Mouse (Mus musculus) limb, embryonic 14.5 days (tissue): Measurements from ENCODE around the gene Clec16a. TPM values are rescaled to one million over a fixed set of nuclear protein-coding genes. Genes with fewer than 3 reads are reported as not detected.
A peak's percentile ranks its signal among the peaks of the same experiment; 100 is the strongest.

ENCODE experiments used
- ATAC-seq: fragments of 200-750 bp; cut with Nextera tagmentation; 2 replicates; pipeline ENCODE4 v1.8.0; 2017; ENCODE audit warnings: low read depth, moderate number of reproducible peaks, moderate TSS enrichment; ENCODE audit not compliant: low FRiP score
- DNase-seq: peaks from one replicate; pipeline ENCODE4 v3.0.0-alpha.2; 2015; ENCODE audit warnings: low spot score
- H3K27ac ChIP-seq: fragments of 300-500 bp; sonication (generic); replicated peaks from 2 replicates; pipeline ENCODE4 v1.5.1; 2014; ENCODE audit warnings: low read depth, mild to moderate bottlenecking, low read length, moderate library complexity, mixed read lengths
- H3K27me3 ChIP-seq: fragments of 300-500 bp; sonication (generic); 2 replicates; pipeline ENCODE4 v1.6.1; 2014; ENCODE audit warnings: low read length, mixed read lengths; ENCODE audit not compliant: control insufficient read depth, insufficient read depth
- H3K36me3 ChIP-seq: fragments of 300-500 bp; sonication (generic); 2 replicates; pipeline ENCODE4 v1.6.1; 2014; ENCODE audit warnings: mild to moderate bottlenecking, low read length, moderate library complexity, mixed read lengths; ENCODE audit not compliant: control insufficient read depth, insufficient read depth
- H3K4me1 ChIP-seq: fragments of 300-500 bp; sonication (generic); 2 replicates; pipeline ENCODE4 v1.6.1; 2014; ENCODE audit warnings: antibody characterized with exemption, low read length, mixed read lengths; ENCODE audit not compliant: control insufficient read depth, insufficient read depth
- H3K4me2 ChIP-seq: fragments of 300-500 bp; sonication (generic); replicated peaks from 2 replicates; pipeline ENCODE4 v1.6.1; 2014; ENCODE audit warnings: low read depth, mild to moderate bottlenecking, low read length, moderate library complexity; ENCODE audit not compliant: severe bottlenecking
- H3K4me3 ChIP-seq: fragments of 300-500 bp; sonication (generic); replicated peaks from 2 replicates; pipeline ENCODE4 v1.5.1; 2014; ENCODE audit warnings: low read length
- H3K9ac ChIP-seq: fragments of 300-500 bp; sonication (generic); 2 replicates; pipeline ENCODE4 v1.6.1; 2014; ENCODE audit warnings: mild to moderate bottlenecking, low read depth, low read length, moderate library complexity; ENCODE audit not compliant: severe bottlenecking
- H3K9me3 ChIP-seq: fragments of 300-500 bp; sonication (generic); 2 replicates; pipeline ENCODE4 v1.6.1; 2016; ENCODE audit warnings: low read length; ENCODE audit not compliant: control insufficient read depth
- POLR2A ChIP-seq: fragments of 200-500 bp; IDR thresholded peaks from 2 replicates; pipeline ENCODE4 v1.8.0; 2012; ENCODE audit warnings: inconsistent platforms, mild to moderate bottlenecking, moderate library complexity, borderline replicate concordance; ENCODE audit not compliant: insufficient read depth, insufficient read length; ENCODE audit errors: extremely low read depth
- WGBS: fragments of 180-500 bp; shearing (Covaris S2); extraction: QIAGEN DNeasy Blood & Tissue Kit; methylation state at CpG from one replicate; pipeline ENCODE4 v1.1.7; 2014; 5-methylcytosine and 5-hydroxymethylcytosine counted together
- polyA plus RNA-seq, 2 experiments: library from polyadenylated mRNA; depleted of rRNA in 1 of 2; stranded (reverse) in 1 of 2; unstranded in 1 of 2; fragments of >200 nt; fragmentation: Nextera tagmentation in 1 of 2; extraction: Ambion mirVana in 1 of 2; gene quantifications; 2 replicates each; pipeline versions ENCODE4 v1.2.1 to v1.2.3; 2012 to 2014

Gene Clec16a
- polyA plus RNA-seq, 2 experiments: 12.5 to 29.9 TPM

DNA sequence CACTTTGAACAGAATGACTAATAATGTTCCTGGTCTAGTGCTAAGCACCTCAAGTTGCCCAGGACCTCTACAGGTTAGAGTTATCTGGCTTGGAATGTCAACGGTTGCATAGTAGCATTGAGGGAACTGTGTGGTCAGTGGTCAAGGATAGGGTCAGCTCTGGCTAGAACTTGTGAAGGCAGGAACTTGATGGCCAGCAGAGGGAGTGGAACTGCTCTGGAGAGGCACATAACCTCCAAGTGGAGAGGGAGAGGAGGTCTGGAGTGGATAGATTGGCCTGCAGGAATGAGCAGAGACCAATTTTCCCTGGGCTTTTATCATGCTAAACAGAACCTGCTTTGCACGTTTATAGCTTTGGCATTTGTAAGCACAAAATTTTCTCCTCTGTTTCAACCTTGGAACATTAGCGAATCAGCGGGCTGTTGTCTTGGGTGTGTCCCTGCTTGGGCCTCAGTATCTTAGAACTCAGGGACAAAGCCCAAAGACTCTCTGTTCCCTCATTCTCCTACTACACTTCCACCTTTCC is 83.0 kb downstream of the Clec16a start:
- no peaks in the 10 kb centered on the region for H3K27me3 ChIP-seq
- H3K36me3 ChIP-seq: peaks cover 15% of the 10 kb centered on the region
- no peak overlapping the region for H3K27ac ChIP-seq
- no peak overlapping the region for H3K4me2 ChIP-seq
- no peaks in the 10 kb centered on the region for H3K9me3 ChIP-seq
- 82% methylated on average over 4 of the region's 4 CpGs for WGBS
- H3K4me1 ChIP-seq: no peaks in the 10 kb centered on the region
- H3K4me3 ChIP-seq: no peak overlapping the region
- ATAC-seq: no peak
- no peak for DNase-seq
- no peak for TF ChIP-seq POLR2A
- H3K9ac ChIP-seq: no peak overlapping the region

DNA sequence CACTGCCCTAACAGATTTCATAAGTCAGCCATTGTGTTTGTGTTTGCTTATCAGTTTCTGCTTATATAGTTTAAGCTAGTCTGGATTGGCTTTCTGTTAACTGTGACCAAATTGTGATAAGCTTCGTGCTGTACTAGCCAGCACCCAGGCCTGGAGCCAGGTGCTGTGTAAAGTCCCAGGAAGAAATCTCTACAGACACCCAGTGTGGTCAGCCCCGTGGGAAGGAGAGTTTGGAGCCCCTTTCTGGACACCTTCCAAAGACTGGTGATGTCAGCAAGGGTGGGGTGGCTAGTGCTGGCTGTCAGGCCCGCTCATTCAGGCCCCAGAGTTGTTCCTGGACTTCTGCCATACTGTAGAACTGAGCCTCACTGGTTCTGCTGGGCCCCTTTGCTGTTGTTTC is 83.8 kb downstream of the Clec16a start:
- Histone ChIP-seq H3K4me1 (peaks cover 4% of the 10 kb centered on the region), H3K36me3 (peaks cover 15% of the 10 kb centered on the region), H3K27me3 (no peaks in the 10 kb centered on the region), H3K9me3 (no peaks in the 10 kb centered on the region), H3K4me2 (no peak overlapping the region), H3K9ac (no peak overlapping the region), H3K4me3 (no peak overlapping the region), H3K27ac (no peak overlapping the region)
- WGBS: 71% methylated on average over 3 of the region's 3 CpGs
- DNase-seq: no peak
- ATAC-seq: no peak
- TF ChIP-seq POLR2A: no peak

DNA sequence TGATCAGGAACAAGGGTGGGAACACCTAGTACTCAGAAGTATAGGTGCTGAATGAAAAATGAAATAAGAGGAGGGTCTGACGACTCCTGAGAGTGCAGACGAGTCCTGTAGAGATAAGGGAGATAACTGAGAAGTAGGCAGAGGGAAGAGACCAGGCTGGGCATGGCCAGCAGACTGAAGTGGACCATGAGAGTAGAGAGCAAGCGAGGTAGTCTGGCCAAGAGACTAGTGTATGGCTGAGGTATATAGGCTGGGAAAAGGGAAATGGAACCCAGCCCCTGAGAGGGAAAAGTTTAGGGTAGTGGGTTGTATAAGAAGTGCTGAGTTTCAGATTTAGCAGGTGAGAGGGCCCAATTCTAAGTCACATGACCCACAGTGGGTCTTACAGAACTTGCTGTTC is 84.2 kb downstream of the Clec16a start:
- no peak overlapping the region for H3K27ac ChIP-seq
- peaks cover 15% of the 10 kb centered on the region for H3K36me3 ChIP-seq
- H3K9ac ChIP-seq: no peak overlapping the region
- 84% methylated on average over 3 of the region's 3 CpGs for WGBS
- H3K4me2 ChIP-seq: no peak overlapping the region
- H3K4me1 ChIP-seq: peaks cover 8% of the 10 kb centered on the region
- H3K4me3 ChIP-seq: no peak overlapping the region
- DNase-seq (no peak), ATAC-seq (no peak)
- no peak for TF ChIP-seq POLR2A
- H3K27me3 ChIP-seq: no peaks in the 10 kb centered on the region
- no peaks in the 10 kb centered on the region for H3K9me3 ChIP-seq

DNA sequence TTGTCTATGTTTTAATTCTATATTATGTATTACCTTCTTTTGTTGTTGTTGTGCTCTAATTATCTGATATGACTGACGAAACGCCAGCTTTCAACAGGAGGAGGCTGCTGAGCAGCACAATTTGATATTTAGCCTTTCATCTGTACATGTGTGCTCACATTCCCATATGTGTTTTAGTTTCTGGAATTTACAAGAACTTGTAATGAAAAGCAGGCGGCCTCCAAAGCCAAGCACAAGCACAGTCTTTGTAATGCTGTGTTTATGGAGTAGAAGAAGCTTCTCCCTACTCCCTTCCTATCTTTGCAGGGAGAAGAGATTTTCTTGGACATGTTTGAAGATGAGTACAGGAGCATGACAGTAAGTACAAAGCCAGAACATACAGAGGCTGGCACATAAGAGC is 89.8 kb downstream of the Clec16a start:
- no peak overlapping the region for H3K4me3 ChIP-seq
- peak; percentile 68 for DNase-seq
- no peaks in the 10 kb centered on the region for H3K9me3 ChIP-seq
- peaks cover 35% of the 10 kb centered on the region for H3K4me1 ChIP-seq
- peak; percentile 74 for ATAC-seq
- H3K27ac ChIP-seq: peak overlapping the region; percentile 69
- WGBS: 30% methylated on average over 3 of the region's 3 CpGs
- H3K4me2 ChIP-seq: no peak overlapping the region
- TF ChIP-seq POLR2A: no peak
- H3K27me3 ChIP-seq: no peaks in the 10 kb centered on the region
- peaks cover 9% of the 10 kb centered on the region for H3K36me3 ChIP-seq
- H3K9ac ChIP-seq: no peak overlapping the region

DNA sequence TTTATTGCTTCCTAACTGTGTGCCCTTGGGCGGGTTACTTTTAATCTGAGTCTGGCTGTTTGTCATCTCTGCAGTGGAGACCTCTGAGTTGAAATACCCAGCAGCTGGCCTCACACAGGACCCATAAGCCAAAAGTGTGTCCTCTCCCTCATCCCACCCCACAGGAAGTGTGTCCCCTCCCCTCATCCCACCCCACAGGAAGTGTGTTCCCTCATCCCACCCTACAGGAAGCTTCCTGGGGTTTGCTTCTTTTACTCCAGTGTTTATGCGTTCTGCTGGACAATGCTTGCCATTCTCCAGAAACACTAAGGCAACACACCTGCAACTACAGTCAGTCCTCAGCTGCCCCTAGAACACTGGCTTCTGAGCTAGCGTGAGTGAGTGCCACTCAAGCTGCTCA is 92.8 kb downstream of the Clec16a start:
- no peak overlapping the region for H3K4me2 ChIP-seq
- DNase-seq: no peak
- peaks cover 43% of the 10 kb centered on the region for H3K4me1 ChIP-seq
- H3K27ac ChIP-seq: no peak overlapping the region
- no peak overlapping the region for H3K4me3 ChIP-seq
- no peak for TF ChIP-seq POLR2A
- H3K9me3 ChIP-seq: no peaks in the 10 kb centered on the region
- no peak for ATAC-seq
- H3K36me3 ChIP-seq: no peaks in the 10 kb centered on the region
- WGBS: 43% methylated on average over 3 of the region's 3 CpGs
- H3K27me3 ChIP-seq: no peaks in the 10 kb centered on the region
- H3K9ac ChIP-seq: no peak overlapping the region

DNA sequence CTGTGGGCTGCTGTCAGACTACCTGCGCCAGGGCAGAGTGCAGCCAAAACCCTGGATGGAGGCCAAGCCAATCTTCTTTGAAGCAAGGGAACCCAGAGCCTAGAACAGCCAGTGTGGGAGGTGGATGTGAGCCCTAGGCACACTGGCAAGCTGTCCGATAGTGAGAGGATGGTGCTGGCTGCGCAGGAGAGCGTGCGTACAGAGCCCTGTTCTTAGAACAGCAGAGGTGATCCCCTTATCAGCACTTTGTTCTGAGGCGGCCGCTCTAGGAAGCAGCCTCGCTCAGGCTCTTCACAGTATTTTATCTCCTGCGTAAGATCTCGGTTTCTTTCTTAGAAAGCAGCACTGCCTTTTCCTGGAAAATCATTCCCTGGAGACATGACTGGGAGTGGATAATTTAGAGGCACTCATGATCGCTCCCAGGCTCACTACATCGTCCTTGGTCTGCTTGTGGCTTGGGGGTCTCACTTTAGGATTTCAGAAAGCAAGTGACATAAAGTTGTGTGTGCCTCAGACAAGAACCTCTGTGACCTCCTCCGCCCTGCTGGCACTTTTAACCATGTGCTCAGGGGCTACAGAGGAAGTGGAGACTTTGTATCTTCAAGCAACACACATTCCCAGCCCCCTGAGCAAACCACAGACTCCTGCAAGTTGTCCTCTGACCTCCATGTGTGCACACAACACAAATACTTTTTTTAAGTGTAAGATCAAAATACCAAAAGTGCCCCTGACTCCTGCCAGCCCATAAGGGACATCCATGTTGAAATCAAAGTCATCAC is 94.2 kb downstream of the Clec16a start:
- Histone ChIP-seq H3K9me3 (no peaks in the 10 kb centered on the region), H3K4me3 (no peak overlapping the region), H3K27me3 (no peaks in the 10 kb centered on the region), H3K27ac (no peak overlapping the region), H3K9ac (no peak overlapping the region), H3K4me2 (no peak overlapping the region), H3K4me1 (peaks cover 38% of the 10 kb centered on the region), H3K36me3 (no peaks in the 10 kb centered on the region)
- no peak for ATAC-seq
- TF ChIP-seq POLR2A: no peak
- WGBS: 72% methylated on average over 13 of the region's 13 CpGs
- DNase-seq: no peak
